Mouse (Mus musculus) layer of hippocampus, adult 2 months (tissue): ENCODE measurements around the gene Upf1. TPM values are rescaled to one million over a fixed set of nuclear protein-coding genes. Genes with fewer than 3 reads are reported as not detected.

Experiments used
- DNase-seq, 2 experiments: peaks; one replicate each; pipeline ENCODE4 v3.0.0; 2022; ENCODE audit warnings: low spot score in 2 of 2
- H3K27ac ChIP-seq: fragments of 200-600 bp; 2 replicates; pipeline ENCODE4 v1.8.1; 2022
- H3K4me3 ChIP-seq: fragments of 200-600 bp; 2 replicates; pipeline ENCODE4 v1.8.1; 2022; ENCODE audit warnings: mild to moderate bottlenecking
- CTCF ChIP-seq: fragments of 200-600 bp; conservative IDR thresholded peaks from 2 replicates; pipeline ENCODE4 v1.8.1; 2022; ENCODE audit warnings: antibody characterized with exemption, mild to moderate bottlenecking, moderate library complexity
- total RNA-seq, 2 experiments: library from RNA; stranded (reverse); gene quantifications; 2 replicates each; pipeline ENCODE4 v1.2.3; 2021

The Upf1 gene
- total RNA-seq, 2 experiments from 2014 or later: 67.7 to 68.7 TPM

- DNase-seq: no peak
- Histone ChIP-seq H3K27ac (peak overlapping the region; percentile 93), H3K4me3 (peak overlapping the region; percentile 90)
- no peak for TF ChIP-seq CTCF
Measured at GRCm38 (mm10) chr8:70351035-70351999, 1.8 kb downstream of the Upf1 start.

- H3K27ac ChIP-seq: no peak overlapping the region
Measured at GRCm38 (mm10) chr8:70347860-70348420, 5.1 kb downstream of the Upf1 start.

GRCm38 (mm10) chr8:70347443-70347842 is 5.6 kb downstream of the Upf1 start:
- no peak for TF ChIP-seq CTCF
- DNase-seq: no peak
- H3K27ac ChIP-seq: no peak overlapping the region
- H3K4me3 ChIP-seq: no peak overlapping the region

More at GRCm38 (mm10) chr8:70347860-70348420, 5.1 kb downstream of the Upf1 start:
- TF ChIP-seq CTCF: no peak
- H3K4me3 ChIP-seq: no peak overlapping the region
- DNase-seq: no peak

GRCm38 (mm10) chr8:70344279-70344678 is 8.8 kb downstream of the Upf1 start:
- no peak overlapping the region for H3K4me3 ChIP-seq
- TF ChIP-seq CTCF: no peak
- H3K27ac ChIP-seq: no peak overlapping the region
- no peak for DNase-seq

GRCm38 (mm10) chr8:70343696-70344095 is 9.4 kb downstream of the Upf1 start:
- peak; percentile 47 to 57 for DNase-seq
- TF ChIP-seq CTCF: peak; percentile 74
- peak overlapping the region; percentile 36; the same call in 1 of the 2 replicates for H3K27ac ChIP-seq
- no peak overlapping the region for H3K4me3 ChIP-seq

- no peak for TF ChIP-seq CTCF
- Histone ChIP-seq H3K27ac (peak overlapping the region; percentile 36), H3K4me3 (no peak overlapping the region)
- no peak for DNase-seq
Measured at GRCm38 (mm10) chr8:70343076-70343475, 10.0 kb downstream of the Upf1 start.

- Histone ChIP-seq H3K27ac (peak overlapping the region; percentile 77; the same call in 1 of the 2 replicates), H3K4me3 (no peak overlapping the region)
- TF ChIP-seq CTCF: no peak
- no peak for DNase-seq
Measured at GRCm38 (mm10) chr8:70342007-70342406, 11.1 kb downstream of the Upf1 start.

- no peak for DNase-seq
- TF ChIP-seq CTCF: no peak
Measured at GRCm38 (mm10) chr8:70340659-70341058, 12.4 kb downstream of the Upf1 start.

GRCm38 (mm10) chr8:70338931-70339330 is 14.1 kb downstream of the Upf1 start:
- TF ChIP-seq CTCF: no peak
- DNase-seq: no peak
- Histone ChIP-seq H3K4me3 (no peak overlapping the region), H3K27ac (no peak overlapping the region)

More at GRCm38 (mm10) chr8:70340659-70341058, 12.4 kb downstream of the Upf1 start:
- Histone ChIP-seq H3K27ac (peak overlapping the region; percentile 77), H3K4me3 (no peak overlapping the region)

- Histone ChIP-seq H3K4me3 (no peak overlapping the region), H3K27ac (peak overlapping the region; percentile 77; the same call in 1 of the 2 replicates)
- no peak for DNase-seq
- TF ChIP-seq CTCF: no peak
Measured at GRCm38 (mm10) chr8:70332878-70333202, 20.2 kb downstream of the Upf1 start.

GRCm38 (mm10) chr8:70332070-70332877 is 20.8 kb downstream of the Upf1 start:
- peak overlapping the region; percentile 77 for H3K27ac ChIP-seq

GRCm38 (mm10) chr8:70331526-70331925 is 21.6 kb downstream of the Upf1 start:
- Histone ChIP-seq H3K27ac (peak overlapping the region; percentile 77), H3K4me3 (no peak overlapping the region)
- TF ChIP-seq CTCF: no peak
- no peak for DNase-seq

More at GRCm38 (mm10) chr8:70332070-70332877, 20.8 kb downstream of the Upf1 start:
- peak; percentile 68 to 86 for DNase-seq
- no peak overlapping the region for H3K4me3 ChIP-seq
- TF ChIP-seq CTCF: peak; percentile 97
